Mouse (Mus musculus) heart, adult 2 months (tissue): Measurements from ENCODE around the gene Cplx2.

Source experiments
- CTCF ChIP-seq: fragments of 200-600 bp; IDR thresholded peaks from 2 replicates; pipeline ENCODE4 v1.8.1; 2022; ENCODE audit warnings: antibody characterized with exemption, mild to moderate bottlenecking, moderate library complexity
- POLR2A ChIP-seq: fragments of 200-500 bp; IDR thresholded peaks from 2 replicates; pipeline ENCODE4 v1.6.1; 2011; ENCODE audit warnings: mild to moderate bottlenecking, low read depth, low read length, control low read depth; ENCODE audit not compliant: insufficient read depth

DNA sequence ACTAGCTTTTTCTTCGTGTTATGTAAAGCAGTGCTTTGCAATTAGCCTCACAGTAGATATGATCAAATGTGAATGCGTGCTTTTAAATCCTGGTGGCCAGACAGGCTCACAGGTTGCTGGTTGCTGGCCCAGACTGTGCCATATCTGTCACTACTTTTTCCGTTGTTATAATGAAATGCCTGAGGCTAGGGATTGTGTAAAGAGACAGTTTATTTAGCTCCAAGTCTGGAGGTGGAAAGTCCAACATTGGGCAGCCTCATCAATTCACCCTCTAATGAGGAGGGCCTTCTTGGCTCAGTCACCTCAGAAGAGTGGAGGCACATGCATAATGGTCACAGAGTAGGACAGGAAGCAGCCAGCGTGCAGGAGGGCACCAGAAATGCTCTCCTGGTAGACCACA, 31.2 kb downstream of the Cplx2 start:
- TF ChIP-seq CTCF (no peak), POLR2A (no peak)
